31 mouse cellular contexts compared by ENCODE assay signal in the genomic region with DNA sequence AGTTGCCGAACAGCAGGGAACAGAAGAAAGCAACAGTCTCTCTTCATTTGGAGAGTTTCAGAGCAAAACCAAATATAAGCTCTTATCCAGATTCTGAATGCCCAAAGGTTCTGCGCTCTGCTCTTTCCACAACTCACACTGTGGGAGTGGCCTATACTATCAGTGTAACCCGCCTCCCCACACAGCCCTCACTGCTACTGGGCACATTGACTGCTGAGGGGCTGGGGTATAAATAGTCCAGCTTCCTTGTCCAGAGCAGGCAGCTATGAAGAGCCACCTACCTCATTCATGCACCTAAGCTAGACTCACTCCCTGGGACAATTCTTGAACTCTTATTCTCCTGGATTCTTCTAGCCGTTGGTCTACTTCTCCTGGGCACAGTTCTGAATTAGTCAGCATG.
"Had no signal": no experiment of that assay in that cellular context is flagged by ENCODE, and none has a peak within 500 bp of the region (broad histone marks: within the 10 kb centered on the region; RNA-seq: fewer than 3 reads in every experiment).

No protein-coding gene starts in this region.

- H3K9ac ChIP-seq: heart, embryonic 13.5 days; heart, embryonic 15.5 days; hindbrain, embryonic 12.5 days; hindbrain, embryonic 13.5 days; hindbrain, embryonic 14.5 days; hindbrain, embryonic 15.5 days; intestine, embryonic 15.5 days; kidney, embryonic 15.5 days had no signal

- H3K36me3 ChIP-seq: heart, embryonic 10.5 days; heart, embryonic 13.5 days; heart, embryonic 15.5 days; hindbrain, embryonic 10.5 days; hindbrain, embryonic 12.5 days; hindbrain, embryonic 13.5 days; hindbrain, embryonic 15.5 days; intestine, embryonic 15.5 days; kidney, embryonic 15.5 days had no signal

- H3K27ac ChIP-seq: heart, embryonic 10.5 days; heart, embryonic 13.5 days; heart, embryonic 15.5 days; hindbrain, embryonic 10.5 days; hindbrain, embryonic 12.5 days; hindbrain, embryonic 13.5 days; hindbrain, embryonic 14.5 days; hindbrain, embryonic 15.5 days; hindbrain, postnatal 0 days; intestine, embryonic 15.5 days; kidney, embryonic 15.5 days; kidney, postnatal 0 days; layer of hippocampus, adult 2 months; left cerebral cortex, adult 2 months had no signal

- H3K4me2 ChIP-seq: heart, embryonic 13.5 days; heart, embryonic 15.5 days; hindbrain, embryonic 12.5 days; hindbrain, embryonic 13.5 days; hindbrain, embryonic 14.5 days; hindbrain, embryonic 15.5 days; intestine, embryonic 15.5 days; kidney, embryonic 15.5 days had no signal

- H3K4me1 ChIP-seq: heart, embryonic 15.5 days; hindbrain, embryonic 12.5 days; intestine, embryonic 15.5 days had no signal

- H3K4me3 ChIP-seq: heart, embryonic 10.5 days; heart, embryonic 13.5 days; heart, embryonic 15.5 days; hindbrain, embryonic 10.5 days; hindbrain, embryonic 12.5 days; hindbrain, embryonic 13.5 days; hindbrain, embryonic 15.5 days; intestine, embryonic 15.5 days; kidney, embryonic 15.5 days; layer of hippocampus, adult 2 months; left cerebral cortex, adult 2 months had no signal

- ATAC-seq: hindbrain, embryonic 16.5 days; hindbrain, postnatal 0 days; inflammation-experienced regulatory T-cells, adult 6 months; intestine, embryonic 15.5 days; intestine, embryonic 16.5 days; intestine, postnatal 0 days had no signal

- DNase-seq: heart, postnatal 4 days; kidney, adult 11 months; kidney, adult 18-20 months; kidney, adult 2 months; kidney, adult 8-10 months; kidney, adult 9 months; kidney, postnatal 10 days; kidney, postnatal 14 days; kidney, postnatal 25 days; kidney, postnatal 36 days; kidney, postnatal 4 days; layer of hippocampus, adult 9-11 months; layer of hippocampus, postnatal 36 days had no signal

- H3K9me3 ChIP-seq: heart, embryonic 10.5 days; heart, embryonic 13.5 days; heart, embryonic 15.5 days; hindbrain, embryonic 10.5 days; hindbrain, embryonic 12.5 days; hindbrain, embryonic 13.5 days; hindbrain, embryonic 15.5 days; intestine, embryonic 15.5 days; kidney, embryonic 15.5 days had no signal

- H3K27me3 ChIP-seq: heart, embryonic 13.5 days; heart, embryonic 15.5 days; hindbrain, embryonic 12.5 days; hindbrain, embryonic 15.5 days; intestine, embryonic 15.5 days had no signal
